Mouse (Mus musculus) brain, embryonic 18.5 days (tissue): ENCODE data around the gene Rtn4r.

Source experiments
- DNase-seq: peaks from one replicate; pipeline ENCODE4 v3.0.0-alpha.2; 2012; ENCODE audit warnings: low read depth, low spot score

Gene Rtn4r

GRCm38 (mm10) chr16:18156579-18157350 lies 29.3 kb downstream of the Rtn4r start:
- no peak for DNase-seq

- no peak for DNase-seq
Observed at GRCm38 (mm10) chr16:18159255-18159654, 31.8 kb downstream of the Rtn4r start.

GRCm38 (mm10) chr16:18159778-18160177 lies 32.3 kb downstream of the Rtn4r start:
- no peak for DNase-seq

GRCm38 (mm10) chr16:18160514-18160913 lies 33.1 kb downstream of the Rtn4r start:
- DNase-seq = no peak

- no peak for DNase-seq
Observed at GRCm38 (mm10) chr16:18161190-18161589, 33.7 kb downstream of the Rtn4r start.

- DNase-seq = no peak
Observed at GRCm38 (mm10) chr16:18164642-18165238, 37.3 kb downstream of the Rtn4r start.

GRCm38 (mm10) chr16:18166613-18167190 lies 39.3 kb downstream of the Rtn4r start:
- DNase-seq = no peak

- no peak for DNase-seq
Observed at GRCm38 (mm10) chr16:18169156-18169555, 41.7 kb downstream of the Rtn4r start.

GRCm38 (mm10) chr16:18169776-18170175 lies 42.3 kb downstream of the Rtn4r start:
- no peak for DNase-seq

- DNase-seq = no peak
Observed at GRCm38 (mm10) chr16:18172266-18172855, 44.9 kb downstream of the Rtn4r start.

GRCm38 (mm10) chr16:18173231-18173630 lies 45.8 kb downstream of the Rtn4r start:
- DNase-seq = no peak

- DNase-seq = no peak
Observed at GRCm38 (mm10) chr16:18173788-18174187, 46.3 kb downstream of the Rtn4r start.

- no peak for DNase-seq
Observed at GRCm38 (mm10) chr16:18175817-18176541, 48.5 kb downstream of the Rtn4r start.

- DNase-seq = no peak
Observed at GRCm38 (mm10) chr16:18176758-18177157, 49.3 kb downstream of the Rtn4r start.

GRCm38 (mm10) chr16:18179591-18179990 lies 52.1 kb downstream of the Rtn4r start:
- DNase-seq = no peak

- no peak for DNase-seq
Observed at GRCm38 (mm10) chr16:18181398-18181797, 54.0 kb downstream of the Rtn4r start.

- DNase-seq = no peak
Observed at GRCm38 (mm10) chr16:18182766-18183165, 55.3 kb downstream of the Rtn4r start.

GRCm38 (mm10) chr16:18185715-18186449 lies 58.4 kb downstream of the Rtn4r start:
- no peak for DNase-seq

- no peak for DNase-seq
Observed at GRCm38 (mm10) chr16:18186798-18187197, 59.4 kb downstream of the Rtn4r start.

- no peak for DNase-seq
Observed at GRCm38 (mm10) chr16:18187221-18187620, 59.8 kb downstream of the Rtn4r start.

GRCm38 (mm10) chr16:18191006-18191405 lies 63.6 kb downstream of the Rtn4r start:
- no peak for DNase-seq
